Mouse (Mus musculus) T-helper 1 cell (primary cell): ENCODE data around the gene Ddx56.
"Not testable (repeated sequence)": the region's sequence is repeated elsewhere in the genome, so short reads cannot be mapped to it uniquely, and the experiment has no call there.

ENCODE experiments used
- in situ Hi-C: fragments of 300-600 bp; cut with MboI, MseI; formaldehyde crosslinking; loops from one replicate; pipeline ENCODE4 v1.15.1; 2025; ENCODE audit warnings: high pct_unique_total_duplicates

Ddx56 gene

DNA sequence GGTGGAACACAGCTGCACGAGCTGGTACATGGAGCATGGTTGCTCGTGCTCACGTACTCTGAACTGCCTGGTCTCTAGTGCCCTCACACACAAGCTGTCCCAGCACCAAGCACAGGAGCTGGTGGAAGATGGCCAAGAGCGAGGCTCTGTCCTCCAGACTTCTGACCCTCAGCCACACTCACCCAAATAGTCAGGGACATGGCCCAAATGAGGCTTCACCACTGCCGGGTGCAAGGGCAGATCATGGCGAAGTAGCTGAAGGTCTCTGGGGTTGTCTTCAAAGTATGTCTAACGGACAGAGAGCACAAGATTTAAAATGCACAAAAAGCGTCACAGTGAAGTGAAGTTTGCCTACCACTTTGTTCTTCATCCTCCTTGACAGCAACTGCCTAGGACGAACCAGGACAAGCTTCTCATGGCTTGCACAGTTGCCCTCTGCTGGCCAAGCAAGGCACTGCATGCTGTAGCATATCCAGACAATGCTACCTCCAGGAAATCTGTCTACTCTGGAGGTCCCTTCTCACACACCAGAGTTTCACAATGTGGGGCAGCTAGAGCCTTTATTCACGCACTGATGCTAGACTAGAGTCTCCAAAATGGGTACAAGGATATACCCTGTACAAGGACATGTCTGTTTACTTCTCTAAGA lies 6.0 kb downstream of the Ddx56 start:
- in situ Hi-C loops, result loop anchor here (5.0 kb wide), 1 partner anchor 59 kb away; the partner anchor contains the start of genes A730071L15Rik and Nudcd3

DNA sequence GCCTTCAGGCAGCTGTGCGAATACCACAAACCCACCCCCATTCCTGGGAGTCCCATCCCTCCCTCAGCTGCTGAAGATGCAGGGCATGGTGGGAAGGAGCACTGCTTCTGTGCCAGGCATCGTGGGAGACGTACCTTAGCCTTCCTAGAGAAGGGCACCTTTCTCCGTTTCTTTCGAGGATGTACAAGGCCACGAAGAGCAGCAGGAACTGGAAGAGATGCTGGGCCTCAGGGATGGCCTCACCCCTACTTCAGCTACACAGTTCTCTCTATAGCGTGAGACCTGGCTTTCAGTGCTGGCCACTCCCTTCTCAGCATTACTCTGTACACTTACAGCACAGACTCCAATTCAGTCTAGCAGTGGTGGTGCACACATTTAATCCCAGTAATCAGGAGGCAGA lies 8.2 kb downstream of the Ddx56 start:
- in situ Hi-C loops, result no loop called here

DNA sequence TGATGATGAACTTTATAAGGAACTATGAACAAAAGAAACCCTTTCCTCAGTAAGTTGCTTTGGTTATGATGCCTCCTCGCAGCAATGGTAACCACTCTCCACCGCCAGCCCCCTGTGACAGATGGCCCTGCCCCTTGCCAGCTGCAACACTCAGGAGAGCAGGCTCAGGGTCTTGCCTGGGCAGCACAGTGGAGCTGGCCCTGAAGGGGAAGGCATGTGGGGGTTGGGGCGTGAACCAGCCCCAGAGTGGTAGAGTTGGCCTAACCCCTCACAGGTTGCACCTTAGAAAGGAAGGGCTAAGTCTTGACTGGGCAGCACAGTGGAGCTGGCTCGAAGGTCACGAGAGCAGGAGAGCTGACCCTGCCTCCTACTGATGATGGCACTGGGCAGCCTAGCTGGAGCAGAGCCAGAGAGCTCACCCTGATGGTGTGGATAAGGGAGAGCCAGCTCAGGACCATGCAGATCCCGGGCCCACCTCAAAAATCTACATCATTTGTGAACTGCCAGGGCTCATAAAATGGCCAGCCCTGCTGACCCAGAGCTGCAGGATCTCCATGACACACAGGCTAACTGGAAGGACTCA lies 11.0 kb downstream of the Ddx56 start:
- in situ Hi-C loops, result no loop called here

DNA sequence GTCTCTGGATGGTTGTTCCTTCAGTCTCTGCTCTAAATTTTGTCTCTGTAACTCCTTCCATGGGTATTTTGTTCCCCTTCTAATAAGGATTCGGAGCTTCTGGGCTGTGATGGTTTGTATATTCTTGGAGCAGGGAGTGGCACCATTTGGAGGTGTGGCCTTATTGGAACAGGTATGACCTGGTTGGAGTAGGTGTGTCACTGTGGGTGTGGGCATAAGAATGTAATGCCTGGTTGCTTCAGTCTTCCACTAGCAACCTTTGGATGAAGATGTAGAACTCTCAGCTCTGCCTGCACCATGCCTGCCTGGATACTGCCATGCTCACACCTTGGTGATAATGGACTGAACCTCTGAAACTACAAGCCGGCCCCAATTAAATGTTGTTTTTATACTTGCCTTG lies 13.0 kb downstream of the Ddx56 start:
- in situ Hi-C loops, result not testable (repeated sequence)

DNA sequence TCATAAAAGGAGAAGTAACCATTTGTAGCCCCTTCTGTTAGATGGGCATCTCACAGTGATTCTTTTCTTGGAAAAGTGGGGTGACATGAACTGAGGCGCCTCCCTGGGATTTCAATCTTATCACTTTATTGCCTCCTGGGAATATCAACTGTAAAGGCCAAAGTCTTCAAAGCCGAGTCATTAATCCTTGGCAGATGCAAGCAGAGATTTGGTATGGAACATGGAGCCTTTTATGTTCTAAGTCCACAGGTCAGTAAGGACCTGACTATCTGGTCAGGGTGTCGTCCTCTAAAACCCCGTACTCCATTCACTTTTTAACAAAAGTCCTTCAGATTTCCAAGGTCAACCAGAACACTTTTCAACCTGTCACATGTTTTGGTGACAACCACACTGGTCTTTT lies 14.7 kb downstream of the Ddx56 start:
- in situ Hi-C loops, result no loop called here

DNA sequence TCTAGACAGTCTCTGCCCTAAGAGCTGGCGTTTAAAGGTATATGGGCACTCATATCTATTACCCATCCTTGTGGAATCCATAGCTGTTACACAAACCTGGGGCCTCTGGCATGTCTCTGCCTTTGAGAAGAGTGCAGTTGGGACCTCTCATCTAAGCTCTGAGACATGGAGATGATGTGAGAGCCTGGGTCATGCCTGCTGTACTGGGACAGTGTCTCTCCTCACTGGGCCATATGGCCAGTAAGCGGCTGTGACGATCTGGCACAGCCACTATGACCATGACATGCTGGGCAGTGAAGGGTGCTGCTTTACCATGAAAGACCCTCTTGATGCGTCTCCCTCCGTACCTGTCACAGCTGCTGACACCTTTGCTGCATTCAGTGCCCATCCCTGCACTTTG lies 15.3 kb downstream of the Ddx56 start:
- in situ Hi-C loops, result no loop called here

DNA sequence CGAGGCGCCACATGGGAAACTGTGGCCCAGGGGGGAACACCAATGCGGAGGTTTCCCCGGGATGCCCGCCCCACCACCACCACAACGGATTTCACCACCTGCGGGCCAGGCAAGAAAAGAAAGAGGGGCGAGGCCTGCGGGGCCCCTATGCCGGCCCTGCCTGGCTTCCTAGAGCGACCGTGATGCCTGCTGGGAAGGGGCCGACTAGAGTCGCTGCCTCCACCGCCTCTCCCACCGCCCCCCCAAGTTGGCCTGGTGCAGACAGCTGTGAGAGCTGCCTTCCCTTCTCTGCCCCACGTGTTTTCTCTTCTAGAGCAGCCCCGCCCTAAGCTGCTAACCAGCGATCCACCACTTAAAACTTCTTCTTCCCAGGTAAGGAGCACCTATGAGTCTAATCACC lies 22.9 kb downstream of the Ddx56 start:
- in situ Hi-C loops, result no loop called here

DNA sequence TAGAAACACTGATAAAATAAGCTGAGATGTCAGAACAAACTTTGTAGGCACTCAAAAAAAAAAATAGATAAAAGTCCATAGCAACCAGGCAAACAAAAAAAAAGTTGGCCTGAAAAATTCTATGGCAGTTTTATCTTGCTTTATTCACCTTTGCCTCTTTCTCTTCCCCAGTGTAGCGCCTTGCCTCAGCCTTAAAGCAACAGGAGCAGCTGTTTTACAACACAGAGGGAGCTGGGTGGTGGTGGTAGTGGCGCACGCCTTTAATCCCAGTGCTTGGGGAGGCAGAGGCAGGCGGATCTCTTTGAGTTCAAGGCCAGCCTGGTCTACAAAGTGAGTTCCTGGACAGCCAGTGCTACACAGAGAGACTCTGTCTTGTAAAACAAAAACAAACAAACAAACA lies 34.5 kb downstream of the Ddx56 start:
- in situ Hi-C loops, result loop anchor here (5.0 kb wide), 1 partner anchor 1006 kb away; no protein-coding TSS in a partner anchor

DNA sequence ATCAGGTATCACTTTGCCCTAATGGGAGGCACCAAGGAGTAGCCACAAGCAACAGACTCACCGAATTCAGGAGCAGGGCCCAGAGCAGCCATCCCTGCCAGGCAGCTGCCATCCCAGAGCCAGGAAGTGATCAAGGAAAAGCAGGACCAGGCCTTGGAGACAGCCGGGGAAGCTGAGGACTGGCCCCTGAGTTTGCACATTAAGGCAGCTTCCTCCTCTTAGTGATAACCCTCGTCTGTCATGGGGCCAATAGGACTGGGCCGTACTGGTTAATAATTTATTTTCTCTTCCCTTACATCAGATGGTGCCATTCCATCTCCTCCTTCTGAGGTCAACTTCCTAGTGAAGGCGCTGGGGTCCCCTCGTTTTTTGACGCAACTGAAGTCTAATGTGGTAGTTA lies 37.6 kb downstream of the Ddx56 start, which contains the start of gene Npc1l1:
Npc1l1 (minus strand) TSS at position 132 of the 400 bp plus-strand sequence.
- in situ Hi-C loops, result loop anchor here (5.0 kb wide), 1 partner anchor 1003 kb away; no protein-coding TSS in a partner anchor

DNA sequence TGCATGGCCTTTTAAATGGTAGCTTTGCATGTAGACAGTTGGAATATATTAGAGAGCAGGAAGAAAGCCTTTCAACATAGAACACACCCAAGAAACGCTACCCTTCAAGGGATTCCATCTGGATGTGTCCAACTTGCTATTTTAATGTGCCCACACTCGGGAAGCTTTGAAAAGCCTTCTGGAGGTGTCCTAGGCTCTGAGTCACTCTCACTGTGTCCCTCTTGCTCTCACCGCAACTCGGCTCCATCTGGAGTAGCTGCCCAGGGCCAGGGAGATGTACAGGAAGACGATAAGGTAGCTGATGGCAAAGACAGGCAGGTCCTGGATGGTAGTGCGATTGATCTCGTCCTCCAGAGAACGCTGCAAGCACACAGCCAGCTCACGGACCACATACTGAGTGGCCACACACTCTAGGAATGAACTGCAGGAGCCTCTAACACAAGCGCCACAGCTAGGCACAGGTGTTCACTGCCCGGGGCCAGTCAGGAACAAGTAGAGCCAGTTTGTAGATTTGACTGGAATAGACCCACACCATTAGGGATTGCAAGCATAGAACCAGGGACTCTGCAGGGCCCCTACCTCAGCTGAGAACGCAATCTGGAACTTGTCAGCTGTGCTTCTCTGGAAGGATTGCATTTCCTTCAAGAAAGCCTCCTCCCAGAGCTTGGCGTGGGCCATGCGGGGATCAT lies 42.9 kb downstream of the Ddx56 start:
- in situ Hi-C loops, result no loop called here

DNA sequence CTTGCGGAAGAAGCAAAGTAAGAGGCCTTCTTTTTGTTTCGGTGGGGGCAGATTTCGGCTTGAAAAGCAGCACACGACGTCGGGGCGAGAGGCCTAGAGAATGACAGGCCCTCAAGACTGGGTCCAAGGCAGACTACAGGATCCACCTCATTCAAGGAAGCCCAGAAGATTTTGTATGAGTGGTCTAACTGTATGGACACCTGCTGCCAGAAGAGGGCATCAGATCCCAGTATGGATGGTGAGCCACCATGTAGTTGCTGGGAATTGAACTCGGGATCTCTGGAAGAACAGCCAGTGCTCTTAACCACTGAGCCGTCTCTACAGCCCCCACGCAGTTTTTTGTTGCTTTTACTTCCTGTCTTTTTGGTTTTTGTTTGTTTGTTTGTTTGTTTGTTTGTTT lies 45.4 kb downstream of the Ddx56 start:
- in situ Hi-C loops, result no loop called here

DNA sequence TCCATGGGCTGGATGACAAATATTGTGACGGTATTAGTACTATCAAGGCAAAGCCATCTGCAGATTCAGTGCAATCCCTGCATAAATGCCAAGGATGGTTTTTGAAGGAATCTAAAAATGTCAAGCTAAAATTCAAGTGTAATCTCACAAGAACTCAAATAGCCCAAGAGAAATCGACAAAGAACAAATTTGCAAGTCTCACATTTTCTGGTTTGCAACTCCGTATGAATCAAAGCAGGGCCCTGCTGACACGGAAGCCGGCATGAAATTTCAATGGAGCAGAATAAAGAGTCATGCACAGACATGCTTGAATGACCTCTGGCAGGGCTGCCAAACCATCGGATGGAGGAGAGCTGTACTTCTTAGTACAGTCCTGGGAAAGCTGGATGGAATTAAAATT lies 47.6 kb downstream of the Ddx56 start:
- in situ Hi-C loops, result no loop called here

DNA sequence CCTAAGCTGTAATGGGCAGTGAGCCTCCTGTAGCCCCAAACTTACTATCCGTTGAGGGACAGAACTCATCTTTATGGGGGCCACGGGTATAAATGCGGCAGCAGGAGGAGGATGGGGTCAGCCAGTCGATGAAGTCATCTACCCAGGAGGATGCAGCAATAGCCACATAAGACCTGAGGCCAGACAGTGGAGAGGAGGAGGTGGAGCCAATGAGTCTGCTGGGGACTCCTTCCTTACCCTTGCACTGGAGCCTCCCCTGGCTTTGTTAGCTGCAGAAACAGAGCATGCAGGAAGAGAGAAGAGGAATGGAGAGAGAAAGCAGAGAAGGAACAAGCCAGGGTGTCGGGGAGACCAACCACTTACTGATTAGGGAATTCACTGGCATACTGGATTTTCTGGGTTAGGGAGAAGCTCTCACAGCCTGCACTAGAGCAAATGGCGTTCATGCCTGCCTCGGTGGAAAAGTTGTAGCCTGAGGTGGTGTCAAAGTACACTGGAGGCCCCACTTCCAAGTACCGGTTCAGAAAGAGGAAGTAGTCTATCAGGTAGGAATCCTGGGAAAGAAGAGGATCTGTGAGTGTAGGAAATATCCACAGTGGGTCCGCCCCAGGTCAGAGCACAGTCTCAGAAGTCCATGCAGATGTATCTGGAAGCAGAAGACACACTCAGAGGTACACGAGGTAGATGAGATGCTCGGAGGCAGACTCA lies 49.2 kb downstream of the Ddx56 start:
- in situ Hi-C loops, result no loop called here

DNA sequence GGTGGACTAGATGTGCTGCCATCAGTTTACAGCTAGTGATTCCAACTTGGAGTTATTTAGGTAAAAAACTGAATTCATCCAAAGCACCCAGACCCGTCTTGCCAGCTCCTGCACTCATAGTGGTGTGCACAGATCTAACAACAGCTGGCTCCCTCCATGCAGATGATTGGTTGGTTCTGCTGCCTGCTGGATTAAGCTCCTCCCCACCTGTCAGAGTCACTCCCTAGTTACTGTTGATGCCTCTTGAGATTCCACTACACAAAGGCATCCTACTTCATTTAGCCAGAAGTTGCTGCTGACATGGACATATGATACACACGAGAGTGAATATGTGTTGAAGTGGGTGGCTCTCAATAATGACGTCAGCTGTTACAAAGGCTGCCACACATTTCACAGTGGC lies 50.7 kb downstream of the Ddx56 start:
- in situ Hi-C loops, result no loop called here
